Mouse (Mus musculus) kidney, embryonic 15.5 days (tissue): ENCODE measurements around the gene Gm21800. TPM values are rescaled to one million over a fixed set of nuclear protein-coding genes. Genes with fewer than 3 reads are reported as not detected.
"Not testable (repeated sequence)": the region's sequence is repeated elsewhere in the genome, so short reads cannot be mapped to it uniquely, and the experiment has no call there.

ENCODE experiments used
- ATAC-seq: fragments of 200-750 bp; cut with Nextera tagmentation; replicated peaks from 2 replicates; pipeline ENCODE4 v1.8.0; 2017; ENCODE audit warnings: moderate TSS enrichment; ENCODE audit not compliant: low FRiP score
- H3K27ac ChIP-seq: fragments of 300-500 bp; sonication (generic); 2 replicates; pipeline ENCODE4 v1.5.1; 2015; ENCODE audit warnings: mild to moderate bottlenecking, inconsistent platforms
- H3K27me3 ChIP-seq: fragments of 300-500 bp; sonication (generic); 2 replicates; pipeline ENCODE4 v1.6.1; 2015; ENCODE audit warnings: inconsistent platforms
- H3K36me3 ChIP-seq: fragments of 300-500 bp; sonication (generic); 2 replicates; pipeline ENCODE4 v1.6.1; 2015; ENCODE audit warnings: inconsistent platforms
- H3K4me1 ChIP-seq: fragments of 300-500 bp; sonication (generic); 2 replicates; pipeline ENCODE4 v1.6.1; 2015; ENCODE audit warnings: inconsistent platforms
- H3K4me2 ChIP-seq: fragments of 300-500 bp; sonication (generic); 2 replicates; pipeline ENCODE4 v1.6.1; 2015; ENCODE audit warnings: moderate library complexity, mild to moderate bottlenecking, inconsistent platforms
- H3K4me3 ChIP-seq: fragments of 300-500 bp; sonication (generic); replicated peaks from 2 replicates; pipeline ENCODE4 v1.5.1; 2015; ENCODE audit warnings: mild to moderate bottlenecking, inconsistent platforms
- H3K9ac ChIP-seq: fragments of 300-500 bp; sonication (generic); 2 replicates; pipeline ENCODE4 v1.6.1; 2015; ENCODE audit warnings: mild to moderate bottlenecking, inconsistent platforms
- H3K9me3 ChIP-seq: fragments of 300-500 bp; sonication (generic); replicated peaks from 2 replicates; pipeline ENCODE4 v1.6.1; 2016; ENCODE audit warnings: inconsistent platforms
- WGBS: fragments of 180-500 bp; shearing (Covaris S2); methylation state at CpG from one replicate; pipeline ENCODE4 v1.1.7; 2015; ENCODE audit warnings: mixed read lengths; 5-methylcytosine and 5-hydroxymethylcytosine counted together
- polyA plus RNA-seq: library from polyadenylated mRNA; unstranded; fragments of >200 nt; fragmentation: Nextera tagmentation; extraction: Ambion mirVana; gene quantifications from 2 replicates; pipeline ENCODE4 v1.2.1, GENCODE M21; 2015

Gene Gm21800
- not detected in 2 replicates for polyA plus RNA-seq

- not testable (repeated sequence) for ATAC-seq, H3K27me3 ChIP-seq, H3K9me3 ChIP-seq, H3K27ac ChIP-seq, H3K36me3 ChIP-seq, H3K4me2 ChIP-seq, H3K4me3 ChIP-seq, H3K9ac ChIP-seq, H3K4me1 ChIP-seq
- 68% methylated on average over 2 of the region's 3 CpGs for WGBS
Observed at GRCm38 (mm10) chrY:41406198-41406597, at the start of gene Gm21800. Gene Gm21800 (plus strand): TSS chrY:41406498.
